Mouse (Mus musculus) kidney, adult 11 months (tissue): ENCODE results near the gene Vmn2r102.

Experiments
- DNase-seq: peaks from one replicate; pipeline ENCODE4 v3.0.0; 2022

The Vmn2r102 gene

DNA sequence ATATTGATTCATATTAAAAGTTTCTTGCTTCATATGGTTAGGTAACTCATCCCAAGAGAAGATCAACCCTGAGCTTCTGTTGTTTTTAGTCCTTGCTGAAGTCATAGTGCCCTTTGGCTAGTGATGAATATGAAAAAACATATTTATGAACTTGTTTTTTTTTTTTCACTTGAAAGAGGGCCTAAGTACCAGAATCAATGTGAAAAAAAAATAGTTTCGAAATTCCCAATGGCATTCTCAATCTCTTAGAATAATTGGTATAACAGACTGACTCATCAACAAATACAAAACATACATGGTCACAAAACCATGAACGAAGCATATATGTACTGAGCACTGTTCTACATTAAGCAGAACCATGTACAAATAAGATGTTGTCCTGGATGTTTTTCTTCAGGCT is at the start of gene Vmn2r102:
Gene Vmn2r102 (plus strand): TSS at position 301 of the 400 bp plus-strand sequence.
- no peak for DNase-seq

- DNase-seq, result no peak
These were observed 30.8 kb upstream of the Vmn2r102 start for GRCm38 (mm10) chr17:19629328-19629727.

DNA sequence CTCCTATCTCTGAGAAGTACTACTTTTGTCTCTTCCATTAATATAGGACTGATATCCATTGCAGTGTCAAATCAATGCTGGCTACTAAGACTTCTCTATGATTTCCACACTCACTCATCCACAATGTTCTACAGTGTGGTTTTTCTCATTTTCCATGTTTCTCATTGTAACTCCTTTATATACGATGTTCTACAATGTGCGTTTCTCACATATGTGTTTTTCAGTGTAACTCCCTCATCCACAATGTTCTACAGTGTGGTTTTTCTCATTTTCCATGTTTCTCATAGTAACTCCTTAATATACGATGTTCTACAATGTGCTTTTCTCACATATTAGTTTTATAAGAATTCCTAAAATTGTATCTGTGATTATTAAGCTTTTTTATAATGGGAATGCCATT is 1.7 kb upstream of the Vmn2r102 start:
- no peak for DNase-seq

- no peak for DNase-seq
These were observed 31.9 kb downstream of the Vmn2r102 start for GRCm38 (mm10) chr17:19692062-19692461.
